Mouse (Mus musculus) T-cell, adult 2 months (primary cell): ENCODE results near the gene Poc1b.

Experiments used
- DNase-seq: peaks from one replicate; pipeline ENCODE4 v3.0.0; 2022; ENCODE audit warnings: low spot score

Gene Poc1b

GRCm38 (mm10) chr10:99115471-99116236 lies 8.8 kb downstream of the Poc1b start:
- DNase-seq: no peak

DNA sequence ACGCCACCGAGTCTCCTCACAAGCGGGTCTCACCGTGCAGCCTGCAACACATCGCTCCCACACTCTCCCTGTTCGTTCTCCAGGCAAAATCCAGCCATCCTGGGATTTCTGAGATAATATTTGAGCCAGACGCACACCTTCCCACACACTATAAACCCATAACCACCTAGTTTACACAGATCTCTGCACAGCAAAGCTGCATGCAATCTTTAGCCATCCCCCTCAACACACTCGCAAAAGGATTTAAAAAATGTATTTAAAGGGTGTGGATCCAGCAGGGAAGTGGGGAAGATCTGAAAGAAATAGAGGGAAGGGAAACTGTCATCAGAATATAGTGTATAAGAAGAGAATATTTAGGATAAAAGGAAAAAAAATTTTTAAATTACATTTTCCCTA lies 9.4 kb downstream of the Poc1b start:
- no peak for DNase-seq

DNA sequence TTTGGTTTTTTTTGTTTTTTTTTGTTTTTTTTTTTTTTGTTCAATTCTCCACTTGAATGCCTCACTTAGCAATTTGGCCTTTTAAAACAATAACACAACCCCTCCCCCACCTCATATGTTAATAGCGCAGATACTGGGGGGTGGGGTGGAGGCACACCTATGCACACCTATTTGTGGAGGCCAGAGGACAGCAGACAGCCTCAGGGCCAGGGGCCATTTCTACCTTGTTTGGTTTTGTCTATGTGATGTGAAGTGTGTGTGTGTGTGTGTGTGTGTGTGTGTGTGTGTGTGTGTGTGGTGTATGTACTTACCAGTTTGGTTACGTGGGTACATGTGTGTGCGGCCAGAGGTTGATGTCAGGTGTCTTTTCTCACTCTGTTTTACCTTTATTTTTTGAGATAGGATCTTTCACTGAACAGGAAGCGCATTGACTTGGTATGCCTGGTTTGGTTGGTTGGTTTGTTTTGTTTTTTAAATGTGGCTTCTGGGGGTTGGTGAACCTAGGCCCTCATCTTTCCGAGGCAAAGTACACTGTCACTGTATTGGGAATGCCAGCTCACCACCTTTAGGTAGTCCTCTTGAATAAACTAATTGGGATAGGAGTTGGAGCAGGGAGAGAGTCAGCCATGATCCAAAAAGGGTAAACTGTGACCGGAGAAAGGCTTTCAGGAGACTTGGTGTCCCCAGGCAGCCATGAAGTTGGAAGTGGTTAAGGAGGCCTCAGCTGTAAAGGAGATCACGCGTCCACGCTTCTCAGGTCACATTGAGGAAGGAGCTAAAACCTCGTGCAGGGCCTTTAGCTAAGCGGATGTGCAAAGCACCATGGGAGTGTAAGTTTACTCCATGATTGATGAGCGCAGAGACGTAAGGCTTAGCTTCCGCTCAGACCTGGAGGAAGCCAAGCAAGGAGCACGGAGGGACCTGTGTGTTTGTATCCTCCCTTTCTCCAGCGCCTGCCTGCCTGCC lies 10.1 kb downstream of the Poc1b start:
- DNase-seq: peak; percentile 74

GRCm38 (mm10) chr10:99117876-99118275 lies 11.0 kb downstream of the Poc1b start:
- no peak for DNase-seq

DNA sequence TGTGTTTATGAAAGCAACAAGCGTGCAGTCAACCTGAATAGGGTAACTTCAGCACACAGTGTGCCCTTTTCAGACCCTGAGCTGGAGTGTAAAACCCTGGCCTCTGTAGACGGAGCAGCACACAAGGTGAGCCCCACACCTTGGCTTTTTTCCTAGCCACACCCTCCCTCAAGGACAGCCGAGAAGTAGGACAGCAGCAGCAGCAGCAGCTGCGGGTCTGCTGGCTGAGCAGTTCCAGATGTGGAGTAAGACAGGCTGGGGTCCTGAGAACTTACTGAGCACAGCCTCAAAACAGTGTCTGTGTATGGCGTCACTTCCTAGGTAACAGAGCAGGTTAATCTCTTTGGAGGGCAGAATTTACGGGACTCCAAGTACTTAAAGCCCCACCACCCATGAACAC lies 11.9 kb downstream of the Poc1b start:
- DNase-seq: no peak

GRCm38 (mm10) chr10:99119471-99119870 lies 12.6 kb downstream of the Poc1b start:
- DNase-seq: peak; percentile 71

DNA sequence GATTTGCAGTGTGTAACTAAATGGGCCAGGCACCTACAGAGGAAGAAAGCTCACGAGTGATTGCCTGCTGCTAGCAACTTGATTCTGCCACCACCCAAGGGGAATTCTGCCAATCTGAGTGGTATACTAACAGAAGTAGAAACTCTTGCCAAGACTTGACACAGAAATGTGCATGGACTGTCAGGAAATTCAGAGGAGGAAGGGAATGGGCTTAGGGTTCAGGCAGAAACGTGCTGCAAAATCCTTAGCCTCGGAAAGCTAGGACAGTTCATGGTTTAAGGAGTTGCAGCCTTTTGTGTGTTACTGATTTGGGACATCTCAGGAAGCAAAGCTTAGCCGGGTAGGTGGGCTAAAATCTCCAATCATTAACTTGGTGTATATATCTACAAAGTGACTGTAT lies 19.4 kb downstream of the Poc1b start, which contains the start of gene Phxr2:
Gene Phxr2 (minus strand): TSS at position 101 of the 400 bp plus-strand sequence.
- DNase-seq: no peak

DNA sequence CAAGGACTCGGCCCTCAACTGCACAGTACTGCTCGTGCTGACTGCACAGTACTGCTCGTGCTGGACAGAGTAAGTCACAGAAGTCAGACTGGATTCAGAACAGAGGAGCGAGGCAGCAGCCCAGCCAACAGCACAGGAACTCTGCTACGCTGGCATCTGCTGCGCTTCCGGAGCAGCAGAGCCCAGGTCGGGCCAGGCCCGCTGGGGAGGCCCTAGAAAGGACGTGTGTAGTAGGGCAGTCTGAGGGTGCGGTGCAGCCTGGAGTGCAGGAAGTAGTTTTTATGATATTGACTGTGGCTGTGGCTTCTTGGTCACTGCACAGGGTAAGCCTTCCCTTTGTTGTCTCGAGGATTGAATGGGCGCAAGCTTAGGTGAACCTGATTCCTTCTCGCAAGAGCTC lies 20.1 kb downstream of the Poc1b start:
- peak; percentile 81 for DNase-seq

- peak; percentile 69 for DNase-seq
Observed at GRCm38 (mm10) chr10:99127691-99128261, 20.9 kb downstream of the Poc1b start.

DNA sequence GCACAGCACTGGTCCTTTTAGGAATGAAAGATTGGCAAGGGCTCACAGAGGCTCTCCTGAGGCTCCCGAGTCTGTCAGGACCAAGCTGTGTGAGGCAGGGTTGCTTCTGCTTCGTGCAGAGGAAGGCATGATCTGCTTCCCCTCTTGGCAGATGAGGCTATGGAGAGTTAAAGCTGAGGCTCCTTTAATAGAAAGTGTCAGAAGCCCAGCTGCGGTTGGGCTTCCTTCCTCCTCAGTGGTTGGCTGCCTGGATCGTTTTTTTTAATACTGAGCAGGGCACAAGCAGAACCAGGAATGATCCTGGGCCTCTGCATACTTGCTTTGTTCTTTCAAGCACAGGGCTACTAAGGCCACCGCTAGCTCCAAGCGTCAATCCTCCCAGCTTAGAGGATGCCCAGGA lies 23.8 kb downstream of the Poc1b start:
- DNase-seq: no peak

DNA sequence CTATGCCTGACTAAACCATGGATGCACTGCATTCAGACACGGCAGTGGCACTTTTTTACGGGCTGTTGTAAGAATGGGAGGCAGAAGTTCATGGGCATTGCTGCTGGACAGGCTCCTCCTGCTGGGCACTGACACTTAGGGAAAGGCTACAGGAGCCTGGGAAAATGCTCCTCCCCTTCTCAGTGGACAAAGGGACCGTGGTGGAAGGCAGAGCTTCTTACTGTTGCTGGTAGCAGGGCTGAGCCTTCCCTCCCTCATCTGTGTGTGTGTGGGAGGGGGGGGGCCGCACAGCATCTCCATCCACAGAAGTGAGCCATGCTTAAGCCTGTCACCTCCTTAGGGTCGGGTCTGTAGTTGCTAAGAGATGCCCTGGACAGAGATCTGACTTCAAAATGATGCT lies 24.5 kb downstream of the Poc1b start:
- DNase-seq: no peak

GRCm38 (mm10) chr10:99132189-99132588 lies 25.4 kb downstream of the Poc1b start:
- DNase-seq: peak; percentile 47

DNA sequence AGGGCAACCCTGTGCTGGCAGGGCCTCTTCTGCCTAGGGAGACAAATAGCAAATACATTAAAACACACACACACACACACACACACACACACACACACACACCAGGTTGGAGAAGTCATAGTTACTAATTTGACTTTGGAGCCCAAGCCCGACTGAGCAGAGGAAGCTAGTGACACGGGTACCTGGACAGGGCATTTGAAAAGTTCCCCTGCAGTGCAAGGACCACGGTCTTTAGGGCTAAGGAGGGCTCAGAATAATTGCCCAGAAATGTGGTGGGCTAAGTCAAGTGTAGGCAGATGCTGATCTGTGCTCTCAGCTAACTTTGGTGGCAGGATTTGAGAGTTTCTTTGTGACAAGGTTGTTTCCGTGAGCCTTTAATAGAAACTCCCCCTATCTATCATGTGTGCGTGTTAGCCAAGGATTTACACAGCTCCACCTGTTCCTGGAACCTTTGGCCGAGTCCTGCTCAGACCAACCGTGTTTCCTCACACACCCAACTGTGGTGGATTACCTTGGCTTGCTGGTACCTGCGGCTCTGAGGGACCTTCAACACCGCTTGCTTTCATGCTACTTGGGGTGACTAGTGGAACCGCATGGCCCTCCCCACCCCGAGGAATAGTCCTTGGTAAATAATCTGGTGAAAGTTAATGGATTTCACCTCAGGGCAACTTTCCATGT lies 25.9 kb downstream of the Poc1b start:
- no peak for DNase-seq

DNA sequence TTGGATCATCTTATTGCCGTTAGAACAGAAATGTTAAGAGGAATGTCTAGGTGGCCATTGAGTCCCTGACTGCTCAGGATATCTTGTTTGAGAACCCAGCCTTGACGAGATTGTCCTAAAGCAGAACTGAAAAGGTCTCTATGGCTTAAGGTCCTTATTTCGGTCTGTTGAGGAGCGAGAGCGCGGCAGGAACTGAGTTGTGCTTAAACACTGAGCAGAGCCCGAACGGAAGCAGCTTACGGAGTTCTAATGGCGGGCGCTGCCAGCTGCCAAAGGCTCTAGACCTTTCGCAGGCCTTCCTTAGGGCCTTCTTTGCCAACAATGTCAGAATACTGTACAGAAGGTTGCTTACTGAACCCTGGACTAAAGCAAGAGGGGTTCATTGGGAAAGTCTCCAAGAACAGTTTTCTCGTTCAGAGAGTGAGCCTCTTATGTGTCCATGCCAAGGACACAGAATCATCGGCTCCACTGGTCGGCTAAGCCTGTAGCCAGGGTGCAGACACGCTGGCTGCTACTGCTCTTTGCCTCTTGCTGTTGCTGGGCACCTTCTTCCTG lies 26.6 kb downstream of the Poc1b start:
- no peak for DNase-seq

DNA sequence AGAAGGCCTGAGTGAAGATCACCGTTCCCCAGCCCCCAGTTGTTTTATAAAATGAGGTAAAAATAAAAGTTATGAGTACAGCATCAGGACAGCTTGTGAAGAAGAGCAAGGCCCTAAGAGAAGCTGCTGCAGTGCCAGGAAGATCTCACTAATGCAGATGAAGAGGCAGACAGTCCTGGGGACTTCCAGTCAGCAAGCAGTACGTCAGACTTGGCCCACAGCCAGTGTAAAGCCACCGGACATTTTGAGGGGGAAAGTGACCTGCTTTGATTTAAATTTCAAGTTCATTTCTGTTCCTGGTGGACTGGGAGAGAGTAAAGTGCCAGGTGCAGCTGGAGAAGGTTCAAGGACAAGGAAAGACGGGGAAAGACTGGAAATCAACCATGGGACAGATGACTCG lies 29.5 kb downstream of the Poc1b start:
- DNase-seq: no peak

GRCm38 (mm10) chr10:99145611-99146010 lies 38.8 kb downstream of the Poc1b start:
- DNase-seq: no peak

- DNase-seq: no peak
Observed at GRCm38 (mm10) chr10:99146596-99146995, 39.8 kb downstream of the Poc1b start.

GRCm38 (mm10) chr10:99150016-99150415 lies 43.2 kb downstream of the Poc1b start:
- DNase-seq: no peak

DNA sequence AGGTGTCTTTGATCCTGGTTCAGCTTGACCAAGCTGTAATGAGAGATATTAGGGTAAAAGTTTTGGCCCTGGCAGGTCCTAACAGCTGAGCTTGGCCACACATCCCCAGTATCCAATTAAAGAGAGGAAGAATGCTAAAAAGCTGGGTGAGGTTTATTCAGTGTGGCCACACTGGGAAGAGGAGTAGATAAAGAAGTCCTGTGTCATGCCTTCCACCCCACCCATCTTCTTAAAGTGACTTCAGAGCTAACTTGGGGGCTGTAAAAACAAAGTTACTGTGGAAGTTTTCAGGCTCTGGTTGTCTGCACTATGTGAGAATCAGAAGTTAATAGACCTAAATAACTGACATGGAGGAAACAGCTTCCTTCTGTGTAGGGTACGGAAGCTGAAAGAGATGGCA lies 44.7 kb downstream of the Poc1b start:
- no peak for DNase-seq

- peak; percentile 60 for DNase-seq
Observed at GRCm38 (mm10) chr10:99152063-99152462, 45.2 kb downstream of the Poc1b start.

DNA sequence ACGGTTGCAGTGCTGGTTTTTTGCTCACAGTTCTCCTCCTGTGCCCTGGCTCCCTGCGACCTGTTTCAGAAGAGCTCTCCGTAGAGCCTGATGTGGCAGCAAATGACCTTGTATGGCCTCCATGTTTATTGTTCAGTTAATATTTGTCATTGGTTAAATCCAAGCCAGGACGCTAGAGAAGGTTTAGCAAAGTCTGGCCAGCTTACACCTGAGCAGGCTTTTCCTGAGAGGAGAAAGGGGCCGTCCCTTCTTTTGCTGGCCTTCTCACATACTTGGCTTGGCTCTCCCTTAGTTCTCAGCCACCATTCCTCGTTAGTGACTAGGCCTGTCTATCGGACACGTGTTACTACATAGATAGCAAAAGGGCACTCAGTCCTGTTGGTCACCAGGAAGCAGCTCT lies 47.8 kb downstream of the Poc1b start:
- DNase-seq: no peak

DNA sequence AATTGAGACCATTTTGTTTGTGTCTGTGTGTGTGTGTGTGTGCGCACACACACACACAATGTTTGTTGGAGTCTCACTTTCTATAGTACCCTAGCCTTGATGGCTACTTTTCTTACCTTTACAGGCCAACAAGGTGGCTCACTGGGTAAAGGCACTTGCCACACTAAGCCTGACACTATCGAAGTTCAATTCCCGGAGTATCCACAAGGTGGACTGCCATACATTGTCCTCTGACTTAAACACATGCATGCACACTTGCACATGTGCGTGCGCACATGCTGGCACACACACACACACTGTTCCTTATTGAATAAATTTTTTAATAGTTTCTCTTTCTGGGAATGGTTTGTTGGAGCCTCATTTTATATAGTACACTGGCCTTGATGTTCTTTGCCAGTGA lies 50.0 kb downstream of the Poc1b start:
- no peak for DNase-seq
